Mouse (Mus musculus) liver, embryonic 11.5 days (tissue): ENCODE results near the gene Yif1a. TPM values are rescaled to one million over a fixed set of nuclear protein-coding genes. Genes with fewer than 3 reads are reported as not detected.

Experiments used
- ATAC-seq: fragments of 200-750 bp; cut with Nextera tagmentation; replicated peaks from 2 replicates; pipeline ENCODE4 v1.8.0; 2017; ENCODE audit warnings: moderate number of reproducible peaks, mild to moderate bottlenecking, moderate TSS enrichment, moderate library complexity; ENCODE audit not compliant: low FRiP score
- DNase-seq: peaks from one replicate; pipeline ENCODE4 v3.0.0-alpha.2; 2017; ENCODE audit warnings: low spot score
- H3K27ac ChIP-seq: fragments of 300-500 bp; sonication (generic); 2 replicates; pipeline ENCODE4 v1.5.1; 2014; ENCODE audit warnings: mild to moderate bottlenecking, low read depth, low read length, control low read depth
- H3K27me3 ChIP-seq: fragments of 300-500 bp; sonication (generic); replicated peaks from 2 replicates; pipeline ENCODE4 v1.6.1; 2014; ENCODE audit warnings: low read length, mixed read lengths; ENCODE audit not compliant: control insufficient read depth, insufficient read depth
- H3K36me3 ChIP-seq: fragments of 300-500 bp; sonication (generic); 2 replicates; pipeline ENCODE4 v1.6.1; 2014; ENCODE audit warnings: mild to moderate bottlenecking, low read length, moderate library complexity, mixed read lengths; ENCODE audit not compliant: control insufficient read depth, insufficient read depth
- H3K4me1 ChIP-seq: fragments of 300-500 bp; sonication (generic); replicated peaks from 2 replicates; pipeline ENCODE4 v1.6.1; 2014; ENCODE audit warnings: low read length, mixed read lengths; ENCODE audit not compliant: control insufficient read depth, insufficient read depth
- H3K4me2 ChIP-seq: fragments of 300-500 bp; sonication (generic); 2 replicates; pipeline ENCODE4 v1.6.1; 2014; ENCODE audit warnings: mild to moderate bottlenecking, control low read depth, moderate library complexity
- H3K4me3 ChIP-seq: fragments of 300-500 bp; sonication (generic); 2 replicates; pipeline ENCODE4 v1.5.1; 2014; ENCODE audit warnings: low read depth, low read length, control low read depth
- H3K9ac ChIP-seq: fragments of 300-500 bp; sonication (generic); 2 replicates; pipeline ENCODE4 v1.6.1; 2014; ENCODE audit warnings: low read depth, low read length, control low read depth
- H3K9me3 ChIP-seq: fragments of 300-500 bp; sonication (generic); 2 replicates; pipeline ENCODE4 v1.6.1; 2016; ENCODE audit warnings: low read length, inconsistent platforms, mixed read lengths; ENCODE audit not compliant: control insufficient read depth
- WGBS: fragments of 180-500 bp; shearing (Covaris S2); extraction: QIAGEN DNeasy Blood & Tissue Kit; methylation state at CpG from one replicate; pipeline ENCODE4 v1.1.7; 2014; 5-methylcytosine and 5-hydroxymethylcytosine counted together
- polyA plus RNA-seq: library from polyadenylated mRNA; unstranded; fragments of >200 nt; fragmentation: Nextera tagmentation; extraction: Ambion mirVana; gene quantifications from 2 replicates; pipeline ENCODE4 v1.2.1, GENCODE M21; 2014

Yif1a gene
- polyA plus RNA-seq = 77.8 and 83.4 TPM in 2 replicates

- peaks cover 14% of the 10 kb centered on the region for H3K4me1 ChIP-seq
- peaks cover 34% of the 10 kb centered on the region for H3K27me3 ChIP-seq
- peak; percentile 93 for ATAC-seq
These were observed at the start of gene Yif1a for GRCm38 (mm10) chr19:5087884-5088728. TSS of gene Yif1a (plus strand) at chr19:5088538.

GRCm38 (mm10) chr19:5038709-5039156 is 49.6 kb upstream of the Yif1a start, which contains the start of the genes B4gat1 and AC124502.3:
TSS of gene B4gat1 (plus strand) at chr19:5038826.
TSS of gene AC124502.3 (plus strand) at chr19:5038891.
- H3K4me2 ChIP-seq = peak within 1 kb of the TSS; percentile 94
- WGBS = under 1% methylated on average over 44 of the region's 44 CpGs
- peak within 1 kb of the TSS; percentile 92 for H3K4me3 ChIP-seq
- no peaks in the 10 kb centered on the region for H3K27me3 ChIP-seq
- peak; percentile 87 for DNase-seq
- no peaks in the 10 kb centered on the region for H3K9me3 ChIP-seq
- H3K9ac ChIP-seq = peak within 1 kb of the TSS; percentile 73
- H3K27ac ChIP-seq = peak within 1 kb of the TSS; percentile 28; the same call in 1 of the 2 replicates
- peak; percentile 83 for ATAC-seq
- H3K4me1 ChIP-seq = peaks cover 28% of the 10 kb centered on the region
- no peaks in the 10 kb centered on the region; the same call in 1 of the 2 replicates for H3K36me3 ChIP-seq

More at GRCm38 (mm10) chr19:5087884-5088728, at the start of gene Yif1a:
- peak within 1 kb of the TSS; percentile 79 for H3K9ac ChIP-seq
- peak within 1 kb of the TSS; percentile 68 for H3K27ac ChIP-seq
- peak within 1 kb of the TSS; percentile 79 for H3K4me3 ChIP-seq
- H3K36me3 ChIP-seq = peaks cover 9% of the 10 kb centered on the region
- peak; percentile 93 for DNase-seq
- no peaks in the 10 kb centered on the region for H3K9me3 ChIP-seq
- peak within 1 kb of the TSS; percentile 88 for H3K4me2 ChIP-seq
- WGBS = under 1% methylated on average over 58 of the region's 58 CpGs

- peak overlapping the region; percentile 73 for H3K9ac ChIP-seq
- WGBS = 20% methylated on average over 41 of the region's 41 CpGs
- H3K9me3 ChIP-seq = no peaks in the 10 kb centered on the region
- no peak for DNase-seq
- H3K4me1 ChIP-seq = peaks cover 28% of the 10 kb centered on the region
- ATAC-seq = no peak
- peaks cover 3% of the 10 kb centered on the region; the same call in 1 of the 2 replicates for H3K36me3 ChIP-seq
- H3K4me3 ChIP-seq = peak overlapping the region; percentile 92
- no peak overlapping the region for H3K27ac ChIP-seq
- peak overlapping the region; percentile 94 for H3K4me2 ChIP-seq
- no peaks in the 10 kb centered on the region for H3K27me3 ChIP-seq
These were observed 48.8 kb upstream of the Yif1a start for GRCm38 (mm10) chr19:5039301-5040114.

- ATAC-seq (peak; percentile 82), DNase-seq (peak; percentile 91)
- Histone ChIP-seq H3K9me3 (no peaks in the 10 kb centered on the region), H3K27me3 (no peaks in the 10 kb centered on the region), H3K4me1 (peaks cover 28% of the 10 kb centered on the region), H3K36me3 (peaks cover 5% of the 10 kb centered on the region; the same call in 1 of the 2 replicates), H3K4me3 (peak within 1 kb of the TSS; percentile 92), H3K9ac (peak within 1 kb of the TSS; percentile 87), H3K27ac (peak within 1 kb of the TSS; percentile 79), H3K4me2 (peak within 1 kb of the TSS; percentile 94)
- 4% methylated on average over 40 of the region's 40 CpGs for WGBS
These were observed 47.3 kb upstream of the Yif1a start, which contains the start of gene Brms1 for GRCm38 (mm10) chr19:5040862-5041523. TSS of gene Brms1 (plus strand) at chr19:5041354.

- Histone ChIP-seq H3K27ac (peak overlapping the region; percentile 79), H3K9ac (peak overlapping the region; percentile 87), H3K9me3 (no peaks in the 10 kb centered on the region), H3K4me2 (peak overlapping the region; percentile 94), H3K27me3 (no peaks in the 10 kb centered on the region), H3K4me1 (peaks cover 28% of the 10 kb centered on the region), H3K4me3 (peak overlapping the region; percentile 92), H3K36me3 (peaks cover 8% of the 10 kb centered on the region; the same call in 1 of the 2 replicates)
- WGBS = 2% methylated on average over 16 of the region's 16 CpGs
- DNase-seq (no peak), ATAC-seq (0 out of 2 replicates have a peak, but pooled peaks have one; percentile 9)
These were observed 46.8 kb upstream of the Yif1a start for GRCm38 (mm10) chr19:5041588-5041987.

GRCm38 (mm10) chr19:5045531-5045930 is 42.8 kb upstream of the Yif1a start:
- DNase-seq (no peak), ATAC-seq (no peak)
- H3K27ac ChIP-seq = no peak overlapping the region
- no peak overlapping the region for H3K4me2 ChIP-seq
- 76% methylated on average over 4 of the region's 4 CpGs for WGBS
- no peak overlapping the region for H3K4me3 ChIP-seq
- peaks cover 7% of the 10 kb centered on the region for H3K4me1 ChIP-seq
- peaks cover 21% of the 10 kb centered on the region; the same call in 1 of the 2 replicates for H3K36me3 ChIP-seq
- peaks cover 2% of the 10 kb centered on the region for H3K27me3 ChIP-seq
- no peaks in the 10 kb centered on the region for H3K9me3 ChIP-seq
- no peak overlapping the region for H3K9ac ChIP-seq

- Histone ChIP-seq H3K9me3 (no peaks in the 10 kb centered on the region), H3K27me3 (peaks cover 31% of the 10 kb centered on the region), H3K4me1 (no peaks in the 10 kb centered on the region), H3K27ac (no peak overlapping the region), H3K36me3 (peaks cover 21% of the 10 kb centered on the region; the same call in 1 of the 2 replicates), H3K4me2 (no peak overlapping the region), H3K9ac (no peak overlapping the region), H3K4me3 (no peak overlapping the region)
- WGBS = 89% methylated on average over 14 of the region's 14 CpGs
- no peak for ATAC-seq
- DNase-seq = no peak
These were observed 39.9 kb upstream of the Yif1a start for GRCm38 (mm10) chr19:5048138-5049056.
